Mouse (Mus musculus): Measurements from ENCODE around the gene Washc3. TPM values are rescaled to one million over a fixed set of nuclear protein-coding genes. Genes with fewer than 3 reads are reported as not detected.

The Washc3 gene
- polyA plus RNA-seq, 1 experiment, result 42.2 TPM

DNA sequence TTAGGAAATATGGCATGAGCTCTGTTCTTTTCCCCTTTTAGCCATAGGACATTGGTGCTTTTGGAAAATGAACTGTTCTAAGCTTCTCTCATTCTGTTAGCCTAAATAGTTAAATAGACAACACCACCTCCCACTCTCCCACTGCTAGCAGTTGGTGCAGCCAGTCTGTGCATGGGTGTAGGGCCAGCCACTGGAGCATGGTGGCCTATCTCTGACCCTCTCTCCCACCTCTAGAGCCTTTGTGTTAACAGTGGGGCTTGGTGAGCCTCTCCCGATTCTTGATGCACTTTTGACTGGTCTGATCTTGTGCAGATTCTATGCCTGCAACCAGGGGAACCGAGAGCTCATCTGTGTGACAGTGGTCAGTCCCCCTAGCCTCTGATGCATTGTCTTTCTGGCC is 31.9 kb downstream of the Washc3 start:
- H3K27me3 ChIP-seq (ENCODE audit: control insufficient read depth, insufficient read depth, insufficient read length), result no peaks in the 10 kb centered on the region
- no peak overlapping the region for H3K4me2 ChIP-seq (ENCODE audit: low read depth)
- peaks cover 7% of the 10 kb centered on the region for H3K36me3 ChIP-seq (ENCODE audit: control insufficient read depth, insufficient read depth)
- H3ac ChIP-seq (ENCODE audit: control insufficient read depth, insufficient read length), result no peak overlapping the region
- H3K4me3 ChIP-seq, result no peak overlapping the region
- no peaks in the 10 kb centered on the region for H3K79me2 ChIP-seq (ENCODE audit: control insufficient read depth, insufficient read depth)
- TF ChIP-seq MYOD1 (IDR thresholded peaks at IDR 0.05; ENCODE audit: control insufficient read depth in 1 of 3, insufficient read length in 2 of 3, low read depth in 2 of 3) (no peak), SRF (IDR thresholded peaks at IDR 0.05; ENCODE audit: control insufficient read depth, insufficient read length, low read depth) (no peak), POLR2AphosphoS2 (IDR thresholded peaks at IDR 0.05; ENCODE audit: insufficient read length, low read depth) (no peak), USF1 (IDR thresholded peaks at IDR 0.05; ENCODE audit: low read depth) (no peak), MYOG (IDR thresholded peaks at IDR 0.05; ENCODE audit: control insufficient read depth in 1 of 3, insufficient read depth in 1 of 3, insufficient read length in 2 of 3, low read depth in 2 of 3) (no peak), CEBPB (IDR thresholded peaks at IDR 0.05; ENCODE audit: insufficient read depth, poor library complexity, severe bottlenecking) (no peak), MAX (IDR thresholded peaks at IDR 0.05; ENCODE audit: low read depth) (no peak), REST (IDR thresholded peaks at IDR 0.05; ENCODE audit: insufficient read depth, insufficient read length) (no peak), E2F4 (IDR thresholded peaks at IDR 0.05; ENCODE audit: insufficient read depth) (no peak), TCF3 (IDR thresholded peaks at IDR 0.05; ENCODE audit: insufficient read length, low read depth) (no peak), TCF12 (IDR thresholded peaks at IDR 0.05; ENCODE audit: insufficient read depth, poor library complexity, severe bottlenecking) (no peak), POLR2A (IDR thresholded peaks at IDR 0.05; ENCODE audit: insufficient read length, low read depth) (no peak)

DNA sequence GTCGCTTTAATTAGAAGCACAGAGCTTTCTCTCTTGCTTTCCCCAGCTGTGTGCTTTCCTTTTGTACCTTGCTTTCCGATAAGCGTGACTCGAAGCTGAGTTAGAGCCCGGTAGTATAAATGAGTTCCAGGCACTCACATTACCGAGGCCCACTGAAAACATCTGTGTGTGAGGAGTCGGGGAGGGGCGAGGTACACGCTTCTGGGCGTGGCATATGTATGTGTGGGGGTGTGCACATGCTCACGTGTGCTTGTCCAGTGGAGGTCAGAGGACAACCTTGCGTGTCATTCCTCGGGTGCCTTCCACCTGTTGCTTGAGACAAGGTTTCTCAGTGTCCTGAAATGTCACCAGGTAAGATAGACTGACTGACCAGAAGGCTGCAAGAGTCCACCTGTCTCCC is 43.8 kb downstream of the Washc3 start:
- Histone ChIP-seq H3ac (ENCODE audit: control insufficient read depth, insufficient read length) (no peak overlapping the region), H3K27me3 (ENCODE audit: control insufficient read depth, insufficient read depth, insufficient read length) (no peaks in the 10 kb centered on the region), H3K4me3 (no peak overlapping the region), H3K79me2 (ENCODE audit: control insufficient read depth, insufficient read depth) (no peaks in the 10 kb centered on the region), H3K4me2 (ENCODE audit: low read depth) (no peak overlapping the region), H3K36me3 (ENCODE audit: control insufficient read depth, insufficient read depth) (no peaks in the 10 kb centered on the region)
- TF ChIP-seq POLR2AphosphoS2 (IDR thresholded peaks at IDR 0.05; ENCODE audit: insufficient read length, low read depth), result no peak

DNA sequence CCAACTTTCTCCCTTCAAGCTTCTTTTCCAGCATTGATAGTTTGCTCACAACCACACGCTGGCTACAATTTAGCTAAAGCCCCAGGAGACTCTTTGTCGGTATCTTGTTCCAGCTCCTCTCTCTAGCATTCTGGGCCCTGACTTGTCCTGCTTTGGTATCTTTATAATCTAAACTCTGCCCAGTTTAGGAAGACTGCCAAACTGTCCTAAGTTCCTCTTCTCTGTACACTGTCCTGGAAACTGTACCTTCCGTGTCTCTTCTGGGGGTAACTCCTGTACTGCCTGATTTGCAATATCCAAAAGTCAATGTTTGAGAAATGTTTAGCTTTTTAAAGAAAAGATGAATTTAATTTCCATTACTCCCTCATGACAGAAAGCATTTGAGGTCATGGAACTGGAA is 49.4 kb downstream of the Washc3 start:
- H3K27me3 ChIP-seq (ENCODE audit: control insufficient read depth, insufficient read depth, insufficient read length), result no peaks in the 10 kb centered on the region
- no peaks in the 10 kb centered on the region for H3K79me2 ChIP-seq (ENCODE audit: control insufficient read depth, insufficient read depth)
- no peak overlapping the region for H3ac ChIP-seq (ENCODE audit: control insufficient read depth, insufficient read length)
- H3K36me3 ChIP-seq (ENCODE audit: control insufficient read depth, insufficient read depth), result no peaks in the 10 kb centered on the region
- no peak overlapping the region for H3K4me3 ChIP-seq
- TF ChIP-seq USF1 (IDR thresholded peaks at IDR 0.05; ENCODE audit: low read depth) (no peak), POLR2A (IDR thresholded peaks at IDR 0.05; ENCODE audit: insufficient read length, low read depth) (no peak), REST (IDR thresholded peaks at IDR 0.05; ENCODE audit: insufficient read depth, insufficient read length) (no peak), MAX (IDR thresholded peaks at IDR 0.05; ENCODE audit: low read depth) (no peak), MYOD1 (IDR thresholded peaks at IDR 0.05; ENCODE audit: control insufficient read depth in 1 of 3, insufficient read length in 2 of 3, low read depth in 2 of 3) (no peak), TCF3 (IDR thresholded peaks at IDR 0.05; ENCODE audit: insufficient read length, low read depth) (no peak), TCF12 (IDR thresholded peaks at IDR 0.05; ENCODE audit: insufficient read depth, poor library complexity, severe bottlenecking) (no peak), POLR2AphosphoS2 (IDR thresholded peaks at IDR 0.05; ENCODE audit: insufficient read length, low read depth) (no peak), SRF (IDR thresholded peaks at IDR 0.05; ENCODE audit: control insufficient read depth, insufficient read length, low read depth) (no peak), E2F4 (IDR thresholded peaks at IDR 0.05; ENCODE audit: insufficient read depth) (no peak), CEBPB (IDR thresholded peaks at IDR 0.05; ENCODE audit: insufficient read depth, poor library complexity, severe bottlenecking) (no peak), MYOG (IDR thresholded peaks at IDR 0.05; ENCODE audit: control insufficient read depth in 1 of 3, insufficient read depth in 1 of 3, insufficient read length in 2 of 3, low read depth in 2 of 3) (no peak)
- no peak overlapping the region for H3K4me2 ChIP-seq (ENCODE audit: low read depth)

DNA sequence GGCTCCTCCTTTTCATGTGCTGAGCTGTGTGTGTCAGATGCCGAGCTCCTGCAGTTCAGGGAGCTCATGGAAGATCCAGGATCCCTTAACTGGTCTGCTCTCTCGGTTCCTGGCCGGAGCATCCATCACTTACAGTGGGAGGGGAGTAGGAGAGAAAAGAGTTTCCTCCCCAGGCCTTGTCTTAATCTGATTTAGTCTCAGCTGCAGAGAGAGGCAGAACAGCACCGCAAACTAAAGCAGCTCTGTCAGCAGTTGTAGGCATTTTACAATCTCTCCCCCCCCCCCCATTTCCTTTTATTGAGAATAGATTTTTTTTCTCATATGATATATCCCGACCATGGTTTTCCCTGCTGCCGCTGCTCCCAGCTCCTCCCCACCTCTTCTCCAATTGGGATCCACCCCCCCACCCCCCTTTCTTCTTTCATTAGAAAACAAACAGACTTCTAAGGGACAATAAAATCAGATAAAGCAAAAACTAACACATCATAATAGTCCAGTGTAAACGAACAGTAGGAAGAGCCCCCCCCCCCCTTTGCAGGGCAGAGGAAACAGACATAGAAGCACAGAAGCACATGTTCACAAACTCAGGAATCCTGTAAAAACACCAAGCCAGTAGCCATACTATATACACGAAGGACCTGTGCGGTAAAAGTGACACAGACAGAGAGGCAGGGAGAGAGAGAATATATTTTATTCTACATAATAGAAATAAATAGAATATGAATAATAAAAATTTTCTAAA is 51.4 kb downstream of the Washc3 start:
- Histone ChIP-seq H3ac (ENCODE audit: control insufficient read depth, insufficient read length) (no peak overlapping the region), H3K27me3 (ENCODE audit: control insufficient read depth, insufficient read depth, insufficient read length) (no peaks in the 10 kb centered on the region), H3K36me3 (ENCODE audit: control insufficient read depth, insufficient read depth) (no peaks in the 10 kb centered on the region), H3K4me2 (ENCODE audit: low read depth) (no peak overlapping the region), H3K79me2 (ENCODE audit: control insufficient read depth, insufficient read depth) (no peaks in the 10 kb centered on the region), H3K4me3 (no peak overlapping the region)
- TF ChIP-seq SRF (IDR thresholded peaks at IDR 0.05; ENCODE audit: control insufficient read depth, insufficient read length, low read depth) (no peak), TCF12 (IDR thresholded peaks at IDR 0.05; ENCODE audit: insufficient read depth, poor library complexity, severe bottlenecking) (no peak), POLR2A (IDR thresholded peaks at IDR 0.05; ENCODE audit: insufficient read length, low read depth) (no peak)

DNA sequence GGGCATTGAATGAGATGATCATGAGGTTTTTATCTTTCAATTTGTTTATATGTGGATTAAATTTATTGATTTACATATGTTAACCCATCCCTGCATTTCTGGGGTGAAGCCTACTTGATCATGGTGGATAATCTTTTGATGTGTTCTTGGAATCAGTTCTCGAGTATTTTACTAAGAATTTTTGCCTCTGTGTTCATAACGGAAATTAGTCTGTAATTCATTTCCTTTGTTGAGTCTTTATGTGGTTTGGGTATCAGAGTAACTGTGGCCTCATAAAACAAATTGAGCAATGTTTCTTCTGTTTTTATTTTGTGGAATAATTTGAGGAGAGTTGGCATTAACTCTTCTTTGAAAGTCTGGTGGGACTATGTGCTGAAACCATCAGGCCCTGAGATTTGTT is 54.7 kb downstream of the Washc3 start:
- no peak overlapping the region for H3K4me3 ChIP-seq
- no peak overlapping the region for H3K4me2 ChIP-seq (ENCODE audit: low read depth)
- H3K79me2 ChIP-seq (ENCODE audit: control insufficient read depth, insufficient read depth), result no peaks in the 10 kb centered on the region
- no peak overlapping the region for H3ac ChIP-seq (ENCODE audit: control insufficient read depth, insufficient read length)
- TF ChIP-seq TCF12 (IDR thresholded peaks at IDR 0.05; ENCODE audit: insufficient read depth, poor library complexity, severe bottlenecking) (no peak), MYOD1 (IDR thresholded peaks at IDR 0.05; ENCODE audit: control insufficient read depth in 1 of 3, insufficient read length in 2 of 3, low read depth in 2 of 3) (no peak), REST (IDR thresholded peaks at IDR 0.05; ENCODE audit: insufficient read depth, insufficient read length) (no peak), E2F4 (IDR thresholded peaks at IDR 0.05; ENCODE audit: insufficient read depth) (no peak), POLR2A (IDR thresholded peaks at IDR 0.05; ENCODE audit: insufficient read length, low read depth) (no peak), POLR2AphosphoS2 (IDR thresholded peaks at IDR 0.05; ENCODE audit: insufficient read length, low read depth) (no peak), USF1 (IDR thresholded peaks at IDR 0.05; ENCODE audit: low read depth) (no peak), MAX (IDR thresholded peaks at IDR 0.05; ENCODE audit: low read depth) (no peak), CEBPB (IDR thresholded peaks at IDR 0.05; ENCODE audit: insufficient read depth, poor library complexity, severe bottlenecking) (no peak), SRF (IDR thresholded peaks at IDR 0.05; ENCODE audit: control insufficient read depth, insufficient read length, low read depth) (no peak), MYOG (IDR thresholded peaks at IDR 0.05; ENCODE audit: control insufficient read depth in 1 of 3, insufficient read depth in 1 of 3, insufficient read length in 2 of 3, low read depth in 2 of 3) (no peak), TCF3 (IDR thresholded peaks at IDR 0.05; ENCODE audit: insufficient read length, low read depth) (no peak)
- H3K27me3 ChIP-seq (ENCODE audit: control insufficient read depth, insufficient read depth, insufficient read length), result no peaks in the 10 kb centered on the region
- no peaks in the 10 kb centered on the region for H3K36me3 ChIP-seq (ENCODE audit: control insufficient read depth, insufficient read depth)

Data from myocyte (in vitro differentiated cells).